26 mouse cellular contexts compared by ENCODE assay signal in the genomic region with DNA sequence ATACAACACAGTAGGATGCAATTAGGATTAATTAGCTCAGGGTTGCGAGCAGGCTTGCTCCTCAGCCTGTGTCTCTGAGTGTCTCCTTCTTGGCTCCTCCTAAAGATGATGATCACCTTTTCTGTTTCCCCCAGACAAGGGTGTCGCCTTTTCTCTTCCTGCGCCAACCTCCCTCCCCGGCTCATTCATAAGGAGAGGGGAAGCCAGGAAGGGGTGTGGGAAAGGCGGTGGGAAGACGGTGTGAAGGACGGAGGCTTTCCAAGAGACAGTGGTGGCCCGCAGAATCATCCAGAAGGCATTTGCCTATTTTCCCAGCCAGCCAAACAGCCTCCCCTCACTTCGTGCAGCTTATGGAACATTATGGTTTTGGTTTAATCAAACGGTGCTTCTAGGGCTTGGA. TPM values are rescaled to one million over a fixed set of nuclear protein-coding genes. Genes with fewer than 3 reads are reported as not detected.
DNase-seq lines count a peak whose midpoint lies in the region; ATAC-seq and TF ChIP-seq lines count a peak whose summit lies in the region.
"Had no signal": no experiment of that assay in that cellular context is flagged by ENCODE, and none has a peak within 500 bp of the region (broad histone marks: within the 10 kb centered on the region; RNA-seq: fewer than 3 reads in every experiment).

No protein-coding gene starts in this region.

- H3K4me1 ChIP-seq in kidney, adult 2 months (ENCODE audit: control insufficient read depth, insufficient read depth, low read length) = 0 out of 2 replicates have a peak, but pooled peaks cover 2% of the 10 kb centered on the region
- H3K4me1 ChIP-seq in kidney, embryonic 14.5 days (ENCODE audit: control insufficient read depth, insufficient read depth, low read length) = peaks cover 7% of the 10 kb centered on the region; the same call in 1 of the 2 replicates

- 61% methylated on average over 10 of the region's 10 CpGs for WGBS in kidney, adult 2 months
- WGBS in kidney, embryonic 14.5 days = 58% methylated on average over 10 of the region's 10 CpGs

- H3K4me3 ChIP-seq in kidney, adult 2 months (ENCODE audit: insufficient read depth, low read depth, low read length) = no peak overlapping the region
- H3K4me3 ChIP-seq in kidney, embryonic 14.5 days (ENCODE audit: low read length) = no peak overlapping the region
- H3K4me3 ChIP-seq: embryonic facial prominence, embryonic 12.5 days; embryonic facial prominence, embryonic 15.5 days; gastrocnemius, adult 2 months; heart, adult 2 months; heart, embryonic 10.5 days; heart, embryonic 13.5 days had no signal

- no peaks in the 10 kb centered on the region; the same call in 1 of the 2 replicates for H3K27me3 ChIP-seq in kidney, adult 2 months (replicated peaks; ENCODE audit: control insufficient read depth, insufficient read depth, low read length)
- H3K27me3 ChIP-seq in kidney, embryonic 14.5 days (ENCODE audit: control insufficient read depth, insufficient read depth, low read length) = peaks cover 30% of the 10 kb centered on the region

- TF ChIP-seq CTCF in kidney, adult 2 months (conservative IDR thresholded peaks at IDR 0.05; ENCODE audit: insufficient read depth, insufficient read length, low read depth, low read length) = no peak

- no peaks in the 10 kb centered on the region for H3K36me3 ChIP-seq in kidney, adult 2 months (ENCODE audit: control insufficient read depth, insufficient read depth, low read length)
- H3K36me3 ChIP-seq in kidney, embryonic 14.5 days (ENCODE audit: control insufficient read depth, insufficient read depth, low read length) = no peaks in the 10 kb centered on the region
- H3K36me3 ChIP-seq: embryonic facial prominence, embryonic 12.5 days; embryonic facial prominence, embryonic 15.5 days; heart, embryonic 10.5 days; heart, embryonic 13.5 days had no signal

- ATAC-seq in kidney, embryonic 14.5 days (ENCODE audit: low FRiP score, low TSS enrichment) = no peak
- ATAC-seq: activated CD4-positive, CD25-positive, alpha-beta regulatory T cell, adult 4 months; forebrain, embryonic 14.5 days; forebrain, postnatal 0 days; hindbrain, postnatal 0 days had no signal

- no peak overlapping the region for H3K27ac ChIP-seq in kidney, adult 2 months (ENCODE audit: insufficient read depth, low read depth, low read length)
- no peak overlapping the region for H3K27ac ChIP-seq in kidney, embryonic 14.5 days (ENCODE audit: low read depth, low read length)
- H3K27ac ChIP-seq: embryonic facial prominence, embryonic 12.5 days; embryonic facial prominence, embryonic 15.5 days; gastrocnemius, adult 2 months; heart, adult 2 months; heart, embryonic 10.5 days; heart, embryonic 13.5 days; hindbrain, embryonic 14.5 days; hindbrain, postnatal 0 days had no signal

- no peaks in the 10 kb centered on the region for H3K9me3 ChIP-seq in kidney, embryonic 14.5 days (ENCODE audit: control insufficient read depth, low read length)
- H3K9me3 ChIP-seq: embryonic facial prominence, embryonic 12.5 days; embryonic facial prominence, embryonic 15.5 days; heart, embryonic 10.5 days; heart, embryonic 13.5 days had no signal

- peak; percentile 7 to 22 for DNase-seq in adrenal gland, postnatal 36 days
- no peak for DNase-seq in adrenal gland, postnatal 25 days
- peak; percentile 57 for DNase-seq in kidney, adult 2 months
- DNase-seq in kidney, postnatal 10 days = peak; percentile 22
- no peak for DNase-seq in kidney, postnatal 14 days
- DNase-seq: adrenal gland, adult 8-10 months; cerebellum, adult 11 months; cerebellum, adult 2 months; cerebellum, adult 9-11 months; cerebellum, postnatal 25 days; forebrain, postnatal 0 days; gastrocnemius, adult 2 months; gastrocnemius, postnatal 14 days; heart, adult 2 months; heart, postnatal 14 days; heart, postnatal 4 days had no signal

- H3K9ac ChIP-seq in kidney, embryonic 14.5 days (ENCODE audit: low read depth, low read length) = no peak overlapping the region
- H3K9ac ChIP-seq: embryonic facial prominence, embryonic 12.5 days; embryonic facial prominence, embryonic 15.5 days; forebrain, postnatal 0 days; heart, embryonic 13.5 days had no signal

- no peak for TF ChIP-seq POLR2A in kidney, adult 2 months (IDR thresholded peaks at IDR 0.05; ENCODE audit: low read depth, low read length)

- H3K4me2 ChIP-seq in kidney, embryonic 14.5 days (replicated peaks; ENCODE audit: low read depth, low read length) = no peak overlapping the region
- H3K4me2 ChIP-seq: embryonic facial prominence, embryonic 12.5 days; embryonic facial prominence, embryonic 15.5 days; heart, embryonic 13.5 days had no signal

RNA-seq across cellular contexts. Expression of gene Sema5b, which starts 1.9 kb away (rescaled TPM):
- total RNA-seq in adrenal gland, postnatal 36 days (2021) = 10 to 100 TPM in 1 of 2 experiments, 1 to 10 TPM in 1; 3.3 to 14.8 TPM
- 5.4 and 6.4 TPM in 2 replicates for total RNA-seq in adrenal gland, postnatal 25 days (2021)
- polyA plus RNA-seq in kidney, adult 2 months (2012; rRNA removed) = 1.4 and 1.9 TPM in 2 replicates
- polyA plus RNA-seq in kidney, embryonic 14.5 days (2014; fragmentation: Nextera tagmentation; extraction: Ambion mirVana) = 4.9 and 8.4 TPM in 2 replicates
- total RNA-seq: common myeloid progenitor, adult 5-6 weeks had no signal
- polyA plus RNA-seq: activated CD4-positive, CD25-positive, alpha-beta regulatory T cell, adult 4 months had no signal

RNA-seq across cellular contexts. Expression of gene Pdia5, which starts 48.4 kb away (rescaled TPM):
- 10 to 100 TPM; 18.6 to 21.4 TPM for total RNA-seq in adrenal gland, postnatal 36 days (2021)
- 15.1 and 21.7 TPM in 2 replicates for total RNA-seq in adrenal gland, postnatal 25 days (2021)
- polyA plus RNA-seq in kidney, adult 2 months (2012; rRNA removed) = 15.4 and 15.6 TPM in 2 replicates
- 20.8 and 29.5 TPM in 2 replicates for polyA plus RNA-seq in kidney, embryonic 14.5 days (2014; fragmentation: Nextera tagmentation; extraction: Ambion mirVana)
- polyA plus RNA-seq: activated CD4-positive, CD25-positive, alpha-beta regulatory T cell, adult 4 months had no signal

Comparison
In these comparisons a context has a peak if more than half of its experiments do, and no peak if none do; other contexts are left out.
1. DNase-seq: peak in adrenal gland, postnatal 36 days (2 of 2), kidney, adult 2 months (single experiment) and kidney, postnatal 10 days (single experiment); none in adrenal gland, postnatal 25 days (single experiment) and kidney, postnatal 14 days (single experiment).